Mouse (Mus musculus) left cerebral cortex, adult 9 months (tissue): ENCODE data around the gene Rnf157.

Experiments used
- DNase-seq, 2 experiments: peaks; one replicate each; pipeline ENCODE4 v3.0.0; 2022; ENCODE audit warnings: low spot score in 2 of 2

The Rnf157 gene

DNA sequence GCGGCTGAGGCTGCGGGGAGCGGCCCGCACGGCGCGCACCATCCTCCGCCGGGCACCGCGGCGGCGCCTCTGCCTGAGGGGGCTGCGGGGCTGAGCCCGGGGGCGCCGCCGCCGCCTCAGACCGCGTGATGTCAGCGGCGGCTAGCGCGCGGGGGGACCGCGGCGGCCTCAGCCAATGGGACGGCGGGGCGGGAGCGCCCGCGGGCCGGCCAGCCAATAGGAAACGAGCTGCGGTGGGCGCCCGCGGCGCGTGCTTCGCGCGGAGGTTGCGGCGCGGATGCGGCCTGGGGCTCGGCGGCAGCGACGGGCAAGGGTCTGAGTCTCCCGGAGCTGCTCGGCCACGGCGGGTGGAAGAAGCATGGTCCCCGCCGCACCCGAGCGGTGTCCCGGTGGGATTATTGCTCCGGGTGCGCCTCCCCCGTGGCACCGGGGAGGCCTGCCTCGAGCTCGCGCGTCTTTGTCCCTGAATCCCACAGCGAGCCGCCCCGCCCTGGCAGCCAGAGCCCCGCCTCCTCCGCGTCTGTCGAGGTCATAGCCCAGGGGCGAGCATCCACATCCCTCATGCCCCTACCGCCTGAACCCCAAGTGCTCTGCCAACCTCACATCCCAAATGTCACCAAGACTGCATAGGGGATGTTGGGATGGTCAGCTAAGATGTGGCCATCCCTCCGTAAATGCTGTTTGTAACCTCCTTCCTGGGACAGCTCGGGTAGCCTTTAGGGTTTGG, at the start of gene Rnf157:
TSS of gene Rnf157 (minus strand) at position 129 of the 727 bp plus-strand sequence.
- DNase-seq = peak in 1 of 2 experiments; percentile 85

DNA sequence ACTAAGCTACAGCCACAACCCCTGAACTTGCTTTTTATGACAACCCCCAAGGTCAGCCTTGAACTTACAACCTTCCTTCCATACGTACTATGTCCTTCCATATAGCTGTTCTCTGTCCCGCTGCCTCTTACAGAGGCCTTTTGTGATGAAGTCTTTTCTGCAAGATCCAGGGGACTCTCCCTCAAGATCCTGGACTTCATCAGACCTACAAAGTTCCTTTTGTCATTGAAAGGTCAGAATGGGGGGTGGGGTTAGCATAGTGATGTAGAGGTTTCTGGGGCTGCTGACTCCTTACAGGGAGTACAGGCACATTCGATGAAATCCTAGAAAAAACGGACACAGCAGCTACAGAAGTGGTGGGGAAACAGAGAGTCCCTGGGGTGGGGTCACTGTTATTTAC, 47.0 kb upstream of the Rnf157 start:
- no peak for DNase-seq

DNA sequence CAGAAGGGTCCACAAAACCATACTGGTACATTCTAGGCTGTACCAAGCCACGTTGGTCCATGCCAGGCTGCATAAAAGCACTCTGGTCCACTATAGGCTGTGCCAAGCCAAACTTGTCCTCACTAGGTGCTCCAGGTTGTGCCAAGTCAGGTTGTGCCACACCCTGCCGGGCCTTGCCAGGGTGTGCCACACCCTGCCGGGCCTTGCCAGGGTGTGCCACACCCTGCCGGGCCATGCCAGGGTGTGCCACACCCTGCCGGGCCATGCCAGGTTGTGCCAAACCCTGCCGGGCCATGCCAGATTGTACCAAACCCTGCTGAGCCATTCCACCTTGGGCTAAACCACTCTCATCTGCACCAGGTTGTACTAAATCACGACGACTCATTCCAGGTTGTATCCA, 43.4 kb upstream of the Rnf157 start:
- no peak for DNase-seq

DNA sequence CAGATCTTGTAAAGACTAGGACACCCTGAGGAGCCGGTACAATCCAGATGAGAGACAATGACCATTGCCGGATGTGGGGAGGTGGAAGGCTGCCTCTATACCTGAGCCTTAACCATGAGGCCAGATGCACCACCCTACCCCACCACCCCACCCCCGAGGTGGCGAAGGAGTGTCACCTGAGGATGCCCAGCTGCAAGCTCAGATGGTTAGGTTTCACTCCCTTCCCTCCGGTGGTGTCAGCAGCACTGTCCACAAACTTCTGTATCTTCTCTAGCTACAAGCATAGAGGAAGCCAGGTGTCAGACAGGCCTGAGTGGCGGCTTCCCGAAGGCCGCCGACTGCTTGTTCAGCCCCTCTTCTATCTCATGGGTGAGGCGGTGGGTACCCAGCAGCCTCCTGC, 41.1 kb upstream of the Rnf157 start:
- DNase-seq = no peak

GRCm38 (mm10) chr11:116449341-116449740, 36.5 kb upstream of the Rnf157 start:
- no peak for DNase-seq

- DNase-seq = no peak
These were observed 35.0 kb upstream of the Rnf157 start for GRCm38 (mm10) chr11:116447822-116448221.

- DNase-seq = no peak
These were observed 33.6 kb upstream of the Rnf157 start for GRCm38 (mm10) chr11:116446308-116446887.

- DNase-seq = peak; percentile 59 to 96
These were observed 32.9 kb upstream of the Rnf157 start for GRCm38 (mm10) chr11:116445596-116446307.

GRCm38 (mm10) chr11:116443935-116444334, 31.1 kb upstream of the Rnf157 start:
- no peak for DNase-seq

DNA sequence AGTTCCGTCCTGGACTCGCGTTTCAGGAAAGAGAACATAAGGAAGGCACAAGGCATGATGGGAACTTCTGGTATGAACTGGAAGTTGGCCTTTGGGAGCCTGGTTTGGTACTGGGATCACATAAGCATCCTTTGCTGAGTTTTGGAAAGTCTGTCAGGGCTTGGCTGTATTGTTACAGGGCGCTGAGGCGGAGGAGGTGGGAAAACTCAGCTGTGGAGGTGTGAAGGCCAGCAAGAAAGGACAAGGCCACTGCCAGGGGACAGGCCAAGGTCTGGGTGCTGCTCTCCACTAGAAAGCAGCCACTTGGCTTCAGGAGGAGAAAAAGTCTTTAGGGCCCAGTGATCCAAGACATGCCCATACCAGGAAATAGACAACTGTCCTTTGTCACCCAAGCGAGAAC, 30.5 kb upstream of the Rnf157 start:
- no peak for DNase-seq

DNA sequence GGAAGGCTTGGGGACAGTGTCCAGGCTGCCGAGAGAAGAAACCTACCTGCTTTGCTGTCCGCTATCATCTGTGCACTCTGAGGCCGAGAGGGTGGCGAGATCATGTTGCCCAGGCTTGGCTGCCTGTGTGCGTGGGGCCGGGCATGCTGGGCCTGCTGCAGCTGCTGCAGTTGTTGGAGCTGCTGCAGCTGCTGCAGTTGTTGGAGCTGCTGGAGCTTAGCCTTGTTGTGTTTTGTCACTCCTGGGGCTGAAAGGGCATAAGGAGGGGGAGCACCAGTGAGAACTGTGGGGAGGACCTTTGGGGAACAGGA, 30.0 kb upstream of the Rnf157 start:
- no peak for DNase-seq

- DNase-seq = no peak
These were observed 29.5 kb upstream of the Rnf157 start for GRCm38 (mm10) chr11:116442129-116442866.

DNA sequence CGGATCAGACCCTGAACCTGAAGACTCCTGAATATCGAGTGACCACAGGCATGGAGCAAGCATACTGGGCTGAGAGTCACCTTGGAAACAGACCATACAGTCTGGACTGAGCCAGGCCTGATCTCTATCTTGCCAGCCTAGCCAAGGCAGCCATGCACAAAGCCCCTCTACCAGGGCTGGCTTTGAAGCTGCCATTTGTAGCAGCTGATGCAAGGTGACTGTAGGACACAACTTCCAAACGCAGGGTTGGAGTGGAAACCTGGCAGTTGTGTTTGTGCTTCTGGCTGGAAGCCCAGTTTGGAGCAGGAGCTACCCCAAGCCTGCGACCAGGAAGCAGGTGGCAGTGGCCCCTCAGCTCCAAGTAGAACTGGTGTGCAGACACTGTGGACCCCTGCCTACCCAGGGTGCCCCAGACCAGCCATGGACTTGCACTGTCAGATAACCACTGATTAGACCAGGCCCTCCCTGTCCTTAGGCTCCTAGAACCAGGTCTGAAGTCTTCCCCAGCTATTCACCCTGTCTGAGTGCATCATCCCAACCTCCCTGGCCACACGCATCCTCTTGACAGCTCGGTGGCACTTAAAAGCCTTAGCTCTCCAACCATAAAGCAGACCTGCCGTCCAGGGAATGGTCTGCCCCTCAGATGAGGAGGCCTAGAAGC, 27.7 kb upstream of the Rnf157 start:
- no peak for DNase-seq

GRCm38 (mm10) chr11:116439269-116440240, 26.7 kb upstream of the Rnf157 start:
- DNase-seq = no peak

- no peak for DNase-seq
These were observed 24.7 kb upstream of the Rnf157 start for GRCm38 (mm10) chr11:116437541-116437940.

GRCm38 (mm10) chr11:116436725-116437331, 24.0 kb upstream of the Rnf157 start:
- DNase-seq = no peak

DNA sequence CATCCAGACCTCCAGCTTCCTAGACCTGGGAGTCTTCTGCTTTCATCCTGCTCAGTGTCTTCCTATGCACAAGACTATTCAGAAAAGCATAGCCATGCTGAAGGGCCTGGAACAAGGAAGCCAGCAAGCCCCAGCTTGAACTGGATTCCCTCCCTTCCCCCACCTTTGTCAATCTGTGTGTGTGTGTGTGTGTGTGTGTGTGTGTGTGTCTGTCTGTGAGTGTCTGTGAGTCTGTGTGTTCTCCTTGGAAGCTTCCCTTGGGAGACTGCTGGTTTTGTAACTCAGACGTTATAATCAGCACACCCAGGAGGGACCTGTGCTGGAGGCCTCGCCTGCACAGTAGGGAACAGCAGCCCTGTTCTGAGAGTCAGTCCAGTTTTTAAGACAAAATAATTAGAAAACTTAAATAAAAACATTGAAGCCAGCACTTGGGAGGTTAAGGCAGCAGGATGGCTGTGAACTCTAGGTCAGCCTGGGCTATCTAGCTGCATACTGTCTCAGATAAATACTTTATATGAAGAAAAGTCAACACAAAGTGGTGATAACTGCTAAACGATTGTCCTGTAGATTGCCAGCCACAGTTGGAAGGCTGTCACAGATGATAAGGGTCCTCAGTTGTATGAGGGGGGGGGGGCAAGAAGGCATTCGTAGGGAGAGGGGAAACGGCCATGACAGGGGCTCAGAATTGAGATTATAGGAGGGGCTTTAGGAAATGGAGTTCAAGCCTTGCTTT, 23.3 kb upstream of the Rnf157 start:
- DNase-seq = no peak

- no peak for DNase-seq
These were observed 22.3 kb upstream of the Rnf157 start for GRCm38 (mm10) chr11:116434967-116435752.
